In genomic region chr12:84847480-84847879, GRCm38 (mm10) we compare ENCODE assay signal across 8 mouse cellular contexts. TPM values are rescaled to one million over a fixed set of nuclear protein-coding genes. Genes with fewer than 3 reads are reported as not detected.
DNase-seq lines count a peak whose midpoint lies in the region; ATAC-seq lines count a peak whose summit lies in the region.

No protein-coding gene starts in this region.

- 27% methylated on average over 7 of the region's 7 CpGs for WGBS in embryonic facial prominence, embryonic 14.5 days

- ATAC-seq in embryonic facial prominence, embryonic 14.5 days (ENCODE audit: low read depth), result 0 out of 2 replicates have a peak, but pooled peaks have one; percentile 31

- no peak overlapping the region for H3K4me3 ChIP-seq in embryonic facial prominence, embryonic 14.5 days (ENCODE audit: low read depth, low read length)

- H3K27me3 ChIP-seq in embryonic facial prominence, embryonic 14.5 days (replicated peaks; ENCODE audit: control insufficient read depth, insufficient read depth, low read length), result no peaks in the 10 kb centered on the region

- no peaks in the 10 kb centered on the region for H3K9me3 ChIP-seq in embryonic facial prominence, embryonic 14.5 days (ENCODE audit: control insufficient read depth, low read length)

- H3K27ac ChIP-seq in embryonic facial prominence, embryonic 14.5 days (replicated peaks; ENCODE audit: low read depth, low read length), result peak overlapping the region; percentile 48

- no peaks in the 10 kb centered on the region for H3K36me3 ChIP-seq in embryonic facial prominence, embryonic 14.5 days (ENCODE audit: control insufficient read depth, insufficient read depth, low read length)

- H3K4me2 ChIP-seq in embryonic facial prominence, embryonic 14.5 days (ENCODE audit: low read depth, low read length), result 0 out of 2 replicates have a peak overlapping the region, but pooled peaks have one; percentile 10

- H3K4me1 ChIP-seq in embryonic facial prominence, embryonic 14.5 days (ENCODE audit: control insufficient read depth, insufficient read depth, low read length), result peaks cover 34% of the 10 kb centered on the region

- peak; percentile 54 for DNase-seq in ovary, adult 18-20 months (ENCODE audit: low spot score)
- DNase-seq in ovary, postnatal 10 days (ENCODE audit: low spot score), result no peak
- DNase-seq in embryonic facial prominence, embryonic 14.5 days (ENCODE audit: low spot score), result peak; percentile 77
- peak; percentile 6 to 58 for DNase-seq in kidney, postnatal 25 days
- peak; percentile 45 for DNase-seq in yolk sac, embryonic 10.5 days (ENCODE audit: low spot score)
- no peak for DNase-seq in right cerebral cortex, postnatal 25 days
- DNase-seq in right cerebral cortex, adult 18-20 months, result no peak
- no peak for DNase-seq in layer of hippocampus, postnatal 36 days

- H3K9ac ChIP-seq in embryonic facial prominence, embryonic 14.5 days (ENCODE audit: low read depth, low read length), result no peak overlapping the region

RNA-seq across cellular contexts. Expression of gene Ltbp2, which starts 28.9 kb away (rescaled TPM):
- polyA plus RNA-seq in embryonic facial prominence, embryonic 14.5 days (2014; fragmentation: Nextera tagmentation; extraction: Ambion mirVana), result 9.2 and 11.2 TPM in 2 replicates
- under 1 TPM; 0.40 to 0.55 TPM for total RNA-seq in layer of hippocampus, postnatal 36 days (2021)

Comparison
In these comparisons a context has a peak if more than half of its experiments do, and no peak if none do; other contexts are left out.
1. DNase-seq: peak in ovary, adult 18-20 months (single experiment), embryonic facial prominence, embryonic 14.5 days (single experiment), kidney, postnatal 25 days (2 of 2) and yolk sac, embryonic 10.5 days (single experiment); none in ovary, postnatal 10 days (single experiment), right cerebral cortex, postnatal 25 days (single experiment), right cerebral cortex, adult 18-20 months (single experiment) and layer of hippocampus, postnatal 36 days (0 of 2).